Mouse (Mus musculus): ENCODE results near the gene Pole3.

DNA sequence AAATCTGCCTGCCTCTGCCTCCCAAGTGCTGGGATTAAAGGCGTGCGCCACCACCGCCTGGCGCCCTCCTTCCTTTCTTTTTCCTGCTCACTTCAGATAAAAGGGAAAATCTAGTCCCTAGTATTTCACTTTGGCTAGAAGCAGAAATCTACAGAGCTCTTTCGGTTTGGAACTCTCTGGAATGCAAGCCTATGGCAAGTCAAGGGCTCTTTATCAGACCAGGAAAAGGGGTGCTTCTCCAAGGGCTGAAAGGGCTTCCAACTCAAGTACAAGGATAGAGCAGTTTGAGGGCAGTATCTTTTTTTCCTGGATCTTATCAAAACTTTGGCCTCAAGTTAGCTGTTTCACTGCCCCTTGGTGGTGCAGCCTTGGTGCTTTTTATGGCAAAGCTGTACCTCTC is 44.7 kb upstream of the Pole3 start:
- no peak for TF ChIP-seq CTCF (IDR thresholded peaks at IDR 0.05; ENCODE audit: low read depth)
- no peak for TF ChIP-seq EP300 (optimal IDR thresholded peaks at IDR 0.05)

Data from stomach, postnatal 0 days (tissue).